Mouse (Mus musculus): ENCODE measurements around the gene Wnt2b.

GRCm38 (mm10) chr3:104954137-104954536 lies 7.6 kb downstream of the Wnt2b start:
- TF ChIP-seq EP300 (IDR thresholded peaks at IDR 0.05; ENCODE audit: low read depth) (no peak), CTCF (IDR thresholded peaks at IDR 0.05; ENCODE audit: low read depth) (no peak)

Measured in liver, embryonic 14.5 days (tissue).